8 mouse cellular contexts compared by ENCODE assay signal in genomic region chr15:52412869-52413771, GRCm38 (mm10).
DNase-seq lines count a peak whose midpoint lies in the region.

No protein-coding gene starts in this region.

- intact Hi-C loops in left cerebral cortex, postnatal 4 days (cut with DNase I), result no loop called here

- peak; percentile 97 for DNase-seq in brain, adult 2 months (ENCODE audit: low read depth, low spot score)
- DNase-seq in cerebellum, adult 8-10 months, result peak; percentile 81
- peak; percentile 17 for DNase-seq in forelimb bud, embryonic 11.5 days (ENCODE audit: low read depth, low spot score)
- DNase-seq in left cerebral cortex, postnatal 4 days, result peak; percentile 86
- peak; percentile 57 to 65 for DNase-seq in right cerebral cortex, postnatal 10 days (ENCODE audit: low spot score in 2 of 2)
- DNase-seq in thymus, postnatal 0 days (ENCODE audit: low spot score), result no peak
- DNase-seq in c-Kit-positive CD71-positive TER-119-positive erythroid progenitor cells, embryonic 14.5 days (ENCODE audit: low spot score), result no peak
- no peak for DNase-seq in heart, postnatal 4 days

Comparison
In these comparisons a context has a peak if more than half of its experiments do, and no peak if none do; other contexts are left out.
1. DNase-seq: peak in brain, adult 2 months (single experiment), cerebellum, adult 8-10 months (single experiment), forelimb bud, embryonic 11.5 days (single experiment), left cerebral cortex, postnatal 4 days (single experiment) and right cerebral cortex, postnatal 10 days (2 of 2); none in thymus, postnatal 0 days (single experiment), c-Kit-positive CD71-positive TER-119-positive erythroid progenitor cells, embryonic 14.5 days (single experiment) and heart, postnatal 4 days (single experiment).